Mouse (Mus musculus) cerebellum, postnatal 10 days (tissue): ENCODE measurements around the gene Pkdcc.
A peak's percentile ranks its signal among the peaks of the same experiment; 100 is the strongest.

Experiments used
- DNase-seq, 2 experiments: peaks; one replicate each; pipeline ENCODE4 v3.0.0; 2021; ENCODE audit warnings: mixed read lengths in 2 of 2

Pkdcc gene

GRCm38 (mm10) chr17:83247176-83247575, 32.1 kb downstream of the Pkdcc start:
- DNase-seq: no peak

- DNase-seq: no peak
Observed at GRCm38 (mm10) chr17:83248467-83248866, 33.4 kb downstream of the Pkdcc start.

GRCm38 (mm10) chr17:83250903-83251526, 35.9 kb downstream of the Pkdcc start:
- no peak for DNase-seq

- peak; percentile 73 to 83 for DNase-seq
Observed at GRCm38 (mm10) chr17:83253051-83253649, 38.1 kb downstream of the Pkdcc start.

GRCm38 (mm10) chr17:83267202-83268128, 52.4 kb downstream of the Pkdcc start:
- DNase-seq: peak; percentile 80 to 81

GRCm38 (mm10) chr17:83271509-83271908, 56.4 kb downstream of the Pkdcc start:
- peak; percentile 92 to 93 for DNase-seq

GRCm38 (mm10) chr17:83272641-83273040, 57.5 kb downstream of the Pkdcc start:
- DNase-seq: no peak

GRCm38 (mm10) chr17:83273636-83274035, 58.5 kb downstream of the Pkdcc start:
- no peak for DNase-seq

GRCm38 (mm10) chr17:83274101-83274500, 59.0 kb downstream of the Pkdcc start:
- no peak for DNase-seq
